Mouse (Mus musculus): ENCODE results near the gene Elovl6.

The Elovl6 gene

DNA sequence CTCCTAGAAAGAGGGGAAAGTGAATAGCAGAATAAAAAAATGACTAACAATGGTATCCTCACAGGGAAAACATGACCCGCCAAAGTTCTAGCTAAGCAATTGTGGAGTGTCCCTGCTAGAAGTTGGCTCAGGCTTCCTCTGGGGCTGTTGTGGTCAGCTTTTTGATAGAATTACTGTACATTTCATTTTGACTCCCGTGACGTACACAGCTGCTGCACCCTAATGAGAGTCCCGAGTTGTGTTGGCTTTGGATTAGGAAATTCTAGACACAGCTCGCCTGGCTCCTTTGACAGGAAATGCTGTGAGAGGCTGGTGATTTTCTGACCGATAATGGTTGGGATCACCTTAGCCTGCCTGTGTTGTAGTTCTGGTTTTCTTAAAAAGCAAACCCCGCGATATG lies 79.5 kb downstream of the Elovl6 start:
- DNase-seq (ENCODE audit: low spot score), result no peak

DNA sequence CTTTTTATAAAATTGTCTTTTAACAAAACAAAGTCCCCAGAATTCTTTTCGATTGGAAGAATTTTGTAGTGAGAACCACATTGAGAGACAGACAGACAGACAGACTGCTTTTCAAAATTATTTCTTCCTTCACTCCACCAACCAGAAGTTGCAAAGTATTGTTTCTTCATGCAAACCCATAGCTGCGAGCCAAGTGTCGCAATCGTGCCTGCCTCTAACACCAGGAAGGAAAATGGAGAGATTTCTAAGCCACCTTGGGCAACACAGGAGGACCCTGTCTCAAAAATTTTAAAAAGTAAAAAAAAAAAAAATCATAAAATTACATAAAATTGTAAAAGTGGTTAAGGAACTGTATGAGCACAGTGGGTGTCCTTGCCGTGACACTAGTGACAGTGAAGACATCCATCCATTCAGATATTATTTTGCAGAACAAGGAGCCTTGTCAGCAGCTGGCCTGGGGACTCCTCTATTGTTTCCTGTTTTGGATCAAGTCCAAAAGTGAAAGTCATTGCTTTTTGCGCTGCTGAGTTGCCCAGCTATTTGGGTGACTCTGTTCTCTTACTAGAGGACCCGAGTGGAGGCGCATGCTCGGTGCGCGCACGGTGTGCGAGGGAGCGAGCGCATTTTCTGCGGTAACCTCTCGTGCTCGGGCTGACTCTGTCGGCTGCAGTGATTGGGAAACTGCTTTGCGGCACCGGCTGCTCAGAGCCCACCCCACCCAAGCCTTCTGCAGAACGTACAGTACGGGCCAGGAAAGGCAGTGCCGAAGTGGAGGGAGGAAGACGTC lies 80.3 kb downstream of the Elovl6 start:
- no peak for DNase-seq (ENCODE audit: low spot score)

DNA sequence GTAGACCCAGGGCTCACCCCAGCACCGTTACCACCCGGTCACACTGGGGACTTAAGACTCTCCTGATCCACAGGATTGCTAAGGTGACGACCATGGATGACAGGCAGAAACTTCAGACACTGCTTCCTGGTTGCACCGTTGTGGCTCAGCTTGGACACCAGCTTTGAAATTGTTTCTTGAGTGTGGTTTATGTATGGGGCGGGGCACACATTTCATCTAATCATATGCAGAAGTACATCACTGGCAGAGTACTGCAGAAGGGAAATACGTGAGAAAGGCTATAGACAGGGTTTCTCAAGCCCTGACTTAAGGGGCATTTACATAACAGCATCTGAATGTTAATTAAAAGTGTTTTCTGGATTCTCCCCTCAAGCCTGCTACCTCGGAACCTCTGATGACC lies 81.6 kb downstream of the Elovl6 start:
- DNase-seq (ENCODE audit: low spot score), result no peak

DNA sequence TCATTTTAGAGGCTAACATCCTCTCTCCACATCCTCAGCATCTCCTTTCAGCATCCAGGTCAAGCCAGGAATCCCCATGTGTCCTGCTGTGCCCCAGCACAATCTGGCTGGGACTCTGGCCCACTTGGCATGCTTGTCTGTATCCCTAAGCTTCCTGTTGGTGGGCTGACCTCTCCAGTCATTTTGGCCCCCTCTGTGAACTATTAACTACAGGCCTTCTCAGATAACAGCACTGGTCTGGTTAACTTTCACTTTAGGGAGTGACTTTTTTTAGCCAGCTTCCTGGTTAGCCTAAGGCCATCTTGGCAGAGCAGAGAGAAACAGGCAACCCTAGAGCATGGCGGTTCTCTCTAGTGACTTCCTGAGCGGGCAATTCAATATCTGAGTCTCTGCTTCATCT lies 82.1 kb downstream of the Elovl6 start:
- no peak for DNase-seq (ENCODE audit: low spot score)

DNA sequence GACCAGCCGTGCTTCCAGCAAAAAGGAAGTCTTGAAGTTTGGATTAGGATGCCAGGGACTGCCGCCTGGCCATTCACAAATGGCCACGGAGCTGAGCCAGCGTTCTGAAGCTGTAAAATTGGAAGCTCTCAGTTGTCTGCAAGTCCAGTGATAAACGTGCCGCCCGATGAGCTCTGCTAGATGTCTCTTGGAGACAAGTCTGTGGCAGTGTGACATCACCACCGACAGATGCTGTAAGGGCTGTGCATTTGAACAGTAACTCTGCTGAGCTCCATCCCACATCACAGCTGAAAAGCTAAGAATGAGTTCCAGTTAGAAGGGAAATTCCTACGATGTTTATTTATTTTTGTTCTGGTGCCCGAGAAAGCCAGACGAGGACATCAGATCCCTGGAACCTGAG lies 85.3 kb downstream of the Elovl6 start:
- DNase-seq (ENCODE audit: low spot score), result no peak

DNA sequence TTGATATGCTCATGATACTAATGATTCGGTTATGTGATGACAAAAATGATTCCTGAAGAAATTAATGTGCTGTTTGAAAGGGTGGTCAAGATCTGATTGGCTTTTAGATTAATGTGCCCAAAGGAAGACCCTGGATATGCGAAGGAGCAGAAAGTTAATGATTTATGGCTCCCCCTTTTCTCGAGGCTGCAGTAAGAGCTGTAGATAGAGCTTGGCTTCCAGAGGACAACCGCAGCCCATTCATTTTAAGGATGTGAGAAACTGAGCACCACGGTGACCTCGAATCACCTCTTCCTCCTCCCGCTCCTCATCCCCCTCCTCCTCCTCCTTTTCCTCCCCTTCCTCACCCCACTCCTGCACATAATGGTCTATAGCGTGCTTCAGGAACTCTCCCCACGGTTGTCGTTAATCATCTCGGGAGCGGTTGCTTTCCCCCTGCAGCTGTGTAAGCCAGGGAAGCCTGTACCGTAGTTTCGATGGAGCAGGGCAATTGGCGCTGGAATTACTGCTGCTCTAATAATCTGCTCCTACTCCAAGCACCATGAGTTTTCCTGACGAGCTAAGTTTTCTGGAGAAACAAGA lies 87.1 kb downstream of the Elovl6 start:
- no peak for DNase-seq (ENCODE audit: low spot score)

DNA sequence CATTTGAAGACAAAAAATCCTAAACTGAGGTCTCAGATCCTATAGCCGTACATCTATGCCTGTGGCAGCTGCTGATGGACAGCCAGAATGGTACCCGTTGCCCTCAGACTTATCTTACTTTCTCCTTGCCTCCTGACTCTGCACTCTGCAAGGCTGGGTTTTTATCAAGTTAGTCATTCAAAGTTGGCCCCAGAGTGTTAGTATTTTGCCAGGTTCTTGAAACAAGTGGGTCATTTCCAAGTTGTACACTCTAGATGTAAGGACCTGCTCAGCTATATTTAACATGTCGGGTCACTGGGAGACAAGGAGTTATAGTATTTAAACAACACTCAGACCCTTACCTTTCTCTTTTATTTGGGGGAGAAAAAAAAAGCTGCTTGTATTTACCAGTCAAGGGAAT lies 88.6 kb downstream of the Elovl6 start:
- DNase-seq (ENCODE audit: low spot score), result no peak

DNA sequence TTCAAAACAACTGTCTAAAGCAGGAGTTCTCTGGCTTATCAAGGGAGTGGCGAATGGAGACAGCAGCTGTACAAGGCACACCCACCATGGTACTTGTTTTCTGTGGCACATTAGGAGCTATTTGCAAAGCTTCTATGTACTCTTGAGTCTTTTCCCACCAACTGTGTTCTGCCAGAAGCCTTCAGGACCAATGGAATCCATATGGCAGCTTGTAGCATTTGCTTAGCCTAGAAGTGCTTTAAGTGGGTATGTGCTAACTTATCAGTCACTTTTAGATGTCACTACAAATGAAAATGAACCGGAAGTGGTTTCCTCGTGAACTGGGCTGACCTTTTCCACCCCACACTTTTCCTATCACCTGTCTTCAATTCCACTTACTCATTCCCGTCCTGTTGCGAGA lies 89.1 kb downstream of the Elovl6 start:
- no peak for DNase-seq (ENCODE audit: low spot score)

DNA sequence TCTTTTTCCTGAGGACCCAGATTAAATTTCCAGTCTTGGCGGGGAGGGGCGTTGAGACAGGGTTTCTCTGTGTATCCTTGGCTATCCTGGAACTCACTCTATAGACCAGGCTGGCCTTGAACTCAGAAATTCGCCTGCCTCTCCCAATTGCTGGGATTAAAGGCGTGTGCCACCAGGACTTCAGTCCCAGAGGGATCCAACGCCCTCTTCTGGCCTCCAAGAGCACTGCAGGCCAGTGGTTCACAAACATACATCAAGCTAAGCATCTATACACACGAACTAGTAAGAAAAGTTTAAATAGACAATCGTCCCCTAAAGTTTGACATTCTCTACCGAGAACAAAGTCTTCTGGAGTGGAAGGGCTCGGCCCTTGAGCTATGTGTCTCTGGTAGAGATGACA lies 90.0 kb downstream of the Elovl6 start:
- DNase-seq (ENCODE audit: low spot score), result no peak

DNA sequence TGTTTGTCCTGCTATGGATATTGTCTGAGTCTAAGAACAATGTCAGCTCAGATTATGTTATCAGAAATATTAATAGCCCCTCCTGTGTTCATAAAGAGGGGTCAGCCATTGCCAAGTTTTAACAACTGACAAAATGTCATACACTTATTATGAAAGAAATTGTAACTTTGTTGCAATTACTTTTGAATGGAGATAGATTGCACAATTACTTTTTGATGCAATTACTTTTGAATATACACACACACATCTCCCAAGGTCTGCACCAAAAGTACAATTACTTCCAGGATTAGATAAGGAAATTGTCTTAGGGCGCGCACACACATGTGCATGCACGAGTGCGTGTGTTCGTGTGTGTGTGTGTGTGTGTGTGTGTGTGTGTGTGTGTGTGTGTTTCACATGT lies 90.5 kb downstream of the Elovl6 start:
- DNase-seq (ENCODE audit: low spot score), result no peak

DNA sequence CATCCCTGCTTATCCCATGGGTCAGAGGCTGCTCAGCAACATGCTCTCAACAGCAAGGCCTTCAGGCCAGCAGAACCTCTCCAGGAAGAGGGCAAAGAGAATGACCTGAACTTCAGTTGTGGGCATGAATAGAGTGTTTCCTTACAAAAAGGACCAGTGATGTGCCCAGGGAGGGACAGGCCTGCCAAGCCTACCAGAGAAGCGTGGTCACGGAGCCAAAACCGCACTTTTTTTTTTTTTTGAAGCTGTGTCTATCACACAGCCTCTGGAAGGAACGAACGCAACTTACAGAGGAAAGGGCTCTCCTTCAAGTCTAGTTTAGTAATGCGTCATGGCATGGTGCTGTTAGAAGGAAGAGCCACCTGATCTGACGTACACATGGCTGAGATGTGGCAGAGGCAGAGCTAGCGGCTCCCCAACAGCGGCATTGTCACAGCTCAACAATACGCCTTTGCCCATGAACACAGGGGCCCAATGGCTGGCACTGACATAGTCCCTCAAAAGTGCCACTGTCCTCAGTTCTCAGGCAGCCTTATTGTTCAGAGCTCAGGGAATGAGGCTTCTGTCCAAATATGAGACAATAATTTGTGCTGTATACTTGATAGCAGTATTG lies 92.1 kb downstream of the Elovl6 start:
- DNase-seq (ENCODE audit: low spot score), result no peak

DNA sequence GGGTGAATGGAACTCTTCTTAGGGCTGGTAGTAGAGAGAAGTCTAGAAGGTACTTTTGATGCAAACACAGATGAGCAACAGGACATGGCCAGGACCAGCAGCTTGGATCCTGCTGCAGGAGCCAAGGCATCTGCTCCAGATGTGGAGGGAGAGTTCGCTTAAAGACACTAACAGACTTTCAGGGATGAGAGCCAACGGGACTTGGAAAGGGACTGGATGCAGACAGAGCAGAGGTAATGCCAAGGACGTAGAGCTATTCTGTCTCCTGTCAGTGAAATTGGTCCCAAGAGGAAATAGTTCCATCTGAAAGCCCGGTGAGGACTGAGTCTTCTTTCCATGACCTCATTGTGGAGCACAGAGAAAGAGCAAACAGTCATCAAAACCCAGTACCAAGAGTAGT lies 95.1 kb downstream of the Elovl6 start:
- no peak for DNase-seq (ENCODE audit: low spot score)

DNA sequence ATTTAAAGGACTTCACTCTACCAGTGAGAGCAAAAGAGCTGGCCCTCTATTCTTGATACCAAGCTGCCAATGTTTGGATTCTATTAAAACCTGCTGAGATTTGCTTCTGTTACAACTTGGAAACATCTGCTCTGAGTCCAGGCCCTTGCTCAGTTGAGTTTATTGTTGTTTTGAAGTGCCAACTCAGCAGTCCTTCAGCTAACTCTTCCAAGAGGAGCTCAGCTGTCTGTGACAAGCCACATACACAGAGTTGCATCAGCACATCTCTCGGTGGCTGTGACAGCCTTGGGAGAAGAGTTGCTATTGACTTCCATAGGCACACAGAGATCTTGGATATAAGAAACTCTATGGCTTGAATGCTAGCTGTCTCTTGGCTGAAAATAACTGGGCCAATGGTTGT lies 98.9 kb downstream of the Elovl6 start:
- no peak for DNase-seq (ENCODE audit: low spot score)

DNA sequence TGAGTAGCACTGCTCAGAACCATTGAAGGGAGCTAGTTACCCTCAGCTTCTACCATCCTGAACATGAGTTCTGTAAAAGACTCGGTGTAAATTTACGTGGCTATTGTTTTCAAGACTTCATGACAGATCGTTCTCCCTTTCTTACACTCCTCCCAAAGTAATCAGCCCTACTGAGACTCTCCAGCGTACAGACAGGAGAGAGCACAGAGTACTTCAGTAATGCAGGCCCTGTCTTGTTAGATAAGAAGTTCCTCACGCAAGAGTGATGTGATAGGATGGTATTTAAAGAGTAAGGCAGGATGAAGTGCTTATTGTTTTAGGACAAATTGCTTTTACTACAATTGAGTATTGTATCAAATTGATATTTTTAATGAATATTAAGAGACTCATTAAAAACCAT lies 99.7 kb downstream of the Elovl6 start:
- DNase-seq (ENCODE audit: low spot score), result no peak

DNA sequence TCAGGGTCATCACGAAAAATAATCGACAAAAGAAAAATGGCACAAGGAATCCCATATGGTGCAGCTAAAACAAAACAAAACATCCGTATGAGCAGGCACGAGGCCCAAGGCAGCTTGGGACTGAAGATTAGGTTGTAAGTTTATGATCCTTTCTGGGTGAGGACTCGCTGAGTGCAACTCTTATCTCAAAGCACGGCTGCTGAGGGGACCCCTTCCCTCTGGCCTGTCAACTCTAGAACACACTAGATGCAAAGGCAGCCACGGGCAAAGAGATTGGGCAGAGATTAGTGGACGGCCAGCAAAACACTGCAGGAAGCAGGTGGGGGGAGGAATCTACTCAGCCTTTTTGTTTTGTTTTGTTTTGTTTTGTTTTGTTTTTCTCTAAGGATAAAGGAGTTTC lies 101.4 kb downstream of the Elovl6 start:
- no peak for DNase-seq (ENCODE audit: low spot score)

DNA sequence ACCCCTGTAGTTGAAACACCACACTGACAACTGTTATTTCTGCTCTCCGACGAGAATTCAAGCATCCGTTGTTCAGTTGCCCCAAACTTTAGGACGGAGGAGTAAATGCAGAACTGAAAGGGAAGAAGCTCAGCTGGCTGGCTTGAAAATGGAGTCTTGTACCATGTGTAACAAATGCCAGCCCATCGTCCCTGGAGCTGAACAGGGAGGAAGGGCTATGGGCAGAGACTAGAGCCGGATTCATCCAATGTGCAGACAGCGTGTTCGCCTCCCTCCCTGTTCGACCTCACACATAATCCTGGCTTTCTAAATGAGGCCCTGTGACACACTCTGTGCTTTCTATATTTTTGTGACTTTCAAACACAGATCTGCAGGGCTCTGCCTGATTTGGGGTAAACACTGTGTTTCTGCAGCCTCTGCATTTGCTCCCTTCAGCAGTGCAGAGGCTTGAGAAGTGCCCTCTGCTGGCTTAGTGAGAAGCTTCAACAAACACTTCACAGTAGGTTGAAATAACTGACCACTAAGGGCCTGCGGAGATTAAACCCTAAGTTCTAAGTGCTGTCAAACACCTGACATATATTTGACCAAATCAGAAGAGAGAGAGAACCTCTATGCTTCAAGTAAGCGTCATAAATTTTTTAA lies 102.2 kb downstream of the Elovl6 start:
- DNase-seq (ENCODE audit: low spot score), result peak; percentile 37

DNA sequence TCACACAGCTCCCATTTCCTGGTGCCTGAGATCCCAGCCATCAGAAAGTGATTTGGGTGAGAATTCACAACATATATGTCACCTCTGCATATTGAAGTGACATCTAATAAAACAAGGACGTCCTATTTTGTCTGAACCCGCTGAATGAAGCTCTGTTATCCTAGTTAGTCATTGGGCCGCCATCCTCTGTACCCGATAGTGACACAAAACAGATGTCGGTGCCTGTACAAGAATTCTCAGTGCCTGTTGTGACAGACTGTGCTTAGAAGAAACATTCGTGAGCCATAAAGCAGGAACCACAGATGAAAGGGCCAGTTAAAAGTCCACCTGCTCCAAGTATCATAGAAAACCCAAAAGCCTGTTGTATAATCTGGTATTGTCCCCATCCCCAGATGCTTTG lies 105.3 kb downstream of the Elovl6 start:
- DNase-seq (ENCODE audit: low spot score), result no peak

DNA sequence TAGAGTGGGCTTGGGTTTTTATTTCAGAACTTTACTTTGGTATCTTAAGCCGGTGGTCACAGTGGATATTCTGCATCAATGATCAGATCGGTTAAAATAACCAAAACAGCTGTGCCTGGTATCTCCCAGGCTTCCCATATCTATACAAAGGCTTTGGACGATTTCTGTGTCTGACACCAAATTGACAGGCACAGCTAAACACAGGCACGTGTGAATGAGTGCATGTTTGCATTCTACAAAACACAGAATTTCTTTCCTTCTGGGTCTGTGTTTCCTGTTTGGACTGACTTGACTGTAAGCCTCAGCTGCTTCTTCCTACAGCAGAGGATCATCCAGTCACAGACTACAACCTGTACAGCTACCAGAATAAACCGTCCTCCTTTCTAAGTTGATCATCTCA lies 107.5 kb downstream of the Elovl6 start:
- no peak for DNase-seq (ENCODE audit: low spot score)

DNA sequence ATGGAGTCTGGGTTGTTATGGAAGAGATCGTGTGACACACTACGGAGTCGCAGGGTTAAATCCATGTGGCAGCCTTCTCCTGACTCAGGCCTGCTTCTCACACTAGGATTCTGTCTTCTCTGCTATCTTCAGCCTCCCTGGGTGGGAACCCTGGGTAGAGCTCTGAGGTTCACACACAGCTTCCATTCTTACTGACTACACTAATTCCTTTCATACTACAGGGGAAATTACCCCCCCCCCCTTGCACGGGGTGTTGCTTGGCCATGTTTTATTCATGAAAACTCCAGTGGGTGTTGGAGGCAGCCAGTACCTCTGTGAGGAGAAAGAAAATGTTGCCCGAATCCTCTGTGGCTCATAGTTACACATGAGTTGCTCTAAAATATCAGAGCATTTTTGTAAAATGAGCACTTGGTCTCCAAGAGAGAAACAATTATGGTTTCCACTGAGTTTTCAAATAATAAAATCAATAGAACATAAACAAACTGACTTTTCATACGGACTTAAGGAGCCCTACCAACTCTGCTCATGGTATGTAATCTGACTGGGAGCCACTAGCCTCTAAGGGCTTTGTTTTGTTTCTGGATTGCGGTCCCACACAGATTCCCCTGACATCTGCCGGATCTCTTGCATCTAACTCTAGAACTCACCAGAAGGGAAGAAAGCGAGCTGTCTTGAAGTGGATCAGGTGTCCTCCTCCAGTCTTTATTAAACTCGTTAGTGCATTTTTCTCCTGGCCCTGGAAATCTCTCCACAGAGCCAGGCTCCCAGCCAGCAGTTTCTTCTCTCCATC lies 108.3 kb downstream of the Elovl6 start:
- no peak for DNase-seq (ENCODE audit: low spot score)

DNA sequence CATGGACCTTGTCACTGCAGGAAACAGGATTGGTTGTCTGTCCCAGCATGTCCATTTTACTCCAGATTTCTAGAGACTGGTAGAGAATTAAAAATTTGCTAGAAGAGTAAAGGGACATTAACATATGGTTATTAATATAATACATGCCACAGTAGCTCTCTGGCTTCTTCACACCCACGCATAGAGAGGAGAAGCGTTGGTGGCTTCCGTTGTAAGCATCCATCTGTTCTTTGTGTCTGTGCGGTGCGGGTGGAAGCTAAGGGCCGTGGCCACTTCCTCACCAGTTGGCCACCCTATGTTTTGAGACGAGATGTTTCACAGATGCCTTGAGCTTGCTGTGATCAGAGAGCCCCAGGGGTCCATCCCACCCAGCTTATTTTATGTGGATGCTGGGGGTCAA lies 109.5 kb downstream of the Elovl6 start:
- DNase-seq (ENCODE audit: low spot score), result no peak

DNA sequence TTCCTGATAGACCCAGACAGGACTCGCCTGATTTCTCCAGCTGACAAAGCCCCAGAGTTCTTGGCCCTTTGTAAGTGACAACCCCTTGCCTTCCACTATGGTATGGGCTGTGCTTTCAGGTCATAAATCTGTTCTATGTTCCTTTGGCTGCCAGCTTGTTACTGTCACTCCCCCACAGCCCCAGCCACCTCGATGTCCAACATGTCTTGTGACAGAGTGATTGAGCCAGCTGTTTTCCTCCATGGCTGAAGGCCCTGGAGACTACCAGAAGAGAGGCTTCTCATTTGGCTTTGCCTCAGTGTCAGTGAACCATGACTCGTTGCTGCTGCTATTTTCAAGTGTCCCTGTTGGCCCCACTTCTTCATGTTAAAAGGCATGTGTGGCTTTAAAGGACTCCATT lies 113.3 kb downstream of the Elovl6 start:
- DNase-seq (ENCODE audit: low spot score), result no peak

DNA sequence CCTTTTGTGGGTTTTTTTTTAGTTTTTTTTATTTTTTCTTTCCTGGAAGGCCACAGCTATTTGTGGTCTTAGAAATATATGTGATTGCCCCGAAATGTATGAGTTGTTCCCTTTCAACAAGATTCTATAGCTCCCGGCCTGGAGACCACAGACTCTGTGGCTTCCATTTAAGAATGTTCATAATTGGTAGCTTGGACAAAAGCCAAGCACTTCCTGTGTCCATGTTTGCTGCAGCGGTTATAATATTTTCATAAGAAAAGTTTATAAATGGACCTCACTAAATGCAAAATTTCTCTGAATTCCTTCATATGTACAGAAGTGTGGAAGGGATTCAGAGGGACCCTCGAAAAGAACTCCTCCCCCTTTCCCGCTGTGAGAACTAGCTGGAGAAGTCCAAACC lies 114.6 kb downstream of the Elovl6 start:
- no peak for DNase-seq (ENCODE audit: low spot score)
